Mouse (Mus musculus) cerebellum, postnatal 25 days (tissue): ENCODE measurements around the gene Nr2c2.
"Not testable (repeated sequence)": the region's sequence is repeated elsewhere in the genome, so short reads cannot be mapped to it uniquely, and the experiment has no call there.

ENCODE experiments used
- DNase-seq, 2 experiments: peaks; one replicate each; pipeline ENCODE4 v3.0.0; 2021; ENCODE audit warnings: mixed read lengths in 2 of 2

Nr2c2 gene

DNA sequence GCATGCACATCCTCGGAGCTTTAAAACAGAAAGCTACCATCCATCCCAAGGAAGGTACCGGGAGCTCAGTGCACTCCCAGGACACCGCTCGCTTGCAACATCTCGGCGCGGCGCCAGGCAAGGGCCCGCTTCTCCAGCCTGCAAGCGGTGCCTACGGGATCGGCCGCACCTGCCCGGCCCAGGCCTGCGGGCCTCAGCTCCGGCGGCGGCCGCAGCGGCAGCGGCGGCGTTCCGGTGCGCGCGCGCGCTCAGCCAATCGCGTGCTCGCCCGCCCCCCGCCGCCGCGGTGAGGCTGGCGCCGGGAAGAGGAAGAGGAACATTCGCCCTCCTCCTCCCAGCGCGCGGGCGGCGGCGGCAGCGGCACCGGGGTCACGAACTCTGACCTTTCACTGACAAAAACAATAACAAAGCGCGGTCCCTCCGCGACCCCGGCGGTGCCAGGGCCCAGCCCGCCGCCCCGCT lies at the start of gene Nr2c2:
TSS of gene Nr2c2 (plus strand) at position 261 of the 462 bp plus-strand sequence.
- peak; percentile 91 to 95 for DNase-seq

DNA sequence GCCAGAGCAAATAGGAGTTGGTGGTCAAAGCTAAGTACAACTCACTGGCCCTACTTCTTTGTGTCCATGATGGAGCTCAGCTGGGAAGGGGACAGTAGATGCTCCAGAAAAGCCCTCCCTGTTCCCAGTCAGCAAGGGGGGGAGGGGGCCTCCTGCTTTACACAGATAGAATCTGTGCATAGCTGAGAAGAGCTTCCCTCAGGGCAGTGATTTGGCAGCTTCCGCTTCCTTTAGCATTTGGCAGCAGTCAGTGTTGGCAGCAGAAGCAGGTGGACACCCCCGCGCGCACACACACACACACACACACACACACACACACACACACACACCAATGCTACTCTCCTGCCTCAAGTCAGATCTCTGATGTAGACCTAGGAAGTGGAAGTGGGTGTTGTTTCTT lies 49.1 kb upstream of the Nr2c2 start:
- DNase-seq = peak; percentile 49 to 70

DNA sequence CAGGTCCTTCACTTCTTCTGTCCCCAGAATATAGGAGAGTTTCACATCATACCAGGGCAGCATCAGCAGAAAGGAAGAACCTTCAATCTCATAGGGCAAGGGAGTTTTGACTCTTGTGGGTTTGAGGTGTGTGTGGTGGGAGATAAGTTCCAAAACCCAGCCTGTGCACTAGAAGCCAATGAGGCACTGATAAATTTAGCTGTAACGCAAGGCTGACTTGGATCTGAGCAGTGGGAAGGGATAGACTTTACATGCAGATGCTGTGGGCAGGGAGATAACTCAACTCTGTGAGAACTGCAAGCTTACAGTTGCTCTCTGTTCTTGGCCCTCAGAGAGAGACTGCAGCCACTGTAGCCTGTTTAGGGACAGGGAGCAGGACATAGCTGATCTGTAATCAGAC lies 48.3 kb upstream of the Nr2c2 start:
- DNase-seq = no peak

DNA sequence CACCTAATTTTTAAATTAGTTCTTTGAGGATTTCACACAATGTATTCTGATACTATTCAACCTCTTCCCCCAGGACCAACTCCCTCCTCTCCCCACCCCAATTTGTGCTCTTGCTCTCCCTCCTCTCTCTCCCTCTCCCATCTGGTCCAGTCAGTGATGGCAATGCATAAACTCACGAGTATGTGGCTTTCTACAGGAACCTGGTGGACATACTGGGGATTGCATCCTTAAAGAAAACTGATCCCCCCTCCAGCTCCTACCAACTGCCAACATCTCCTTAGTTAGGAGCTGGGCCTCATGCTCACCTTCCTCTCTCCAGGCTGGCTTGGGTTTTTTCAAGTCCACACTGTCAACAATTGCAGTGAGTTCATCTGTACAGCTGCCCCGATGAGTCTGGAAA lies 33.4 kb upstream of the Nr2c2 start:
- DNase-seq = no peak

DNA sequence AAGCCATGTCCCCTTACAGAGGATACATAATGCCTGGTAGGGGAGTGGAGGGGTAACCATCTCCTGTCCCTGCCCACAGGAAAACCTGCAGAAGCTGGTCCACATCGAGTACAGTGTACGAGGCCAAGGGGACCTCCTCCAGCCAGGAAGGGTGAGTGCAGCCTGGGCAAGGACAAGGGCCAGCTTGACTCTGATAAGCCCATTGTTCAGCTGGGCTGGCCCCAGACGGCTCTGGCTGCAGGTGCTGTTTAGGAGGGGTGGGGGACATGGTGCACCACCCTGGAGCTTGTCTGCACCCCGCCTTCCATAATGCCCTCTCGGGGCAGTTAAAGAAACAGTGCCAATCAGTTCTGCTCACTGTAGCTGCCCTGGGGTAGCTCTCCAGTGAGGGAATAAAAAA lies 29.5 kb upstream of the Nr2c2 start:
- DNase-seq = no peak

DNA sequence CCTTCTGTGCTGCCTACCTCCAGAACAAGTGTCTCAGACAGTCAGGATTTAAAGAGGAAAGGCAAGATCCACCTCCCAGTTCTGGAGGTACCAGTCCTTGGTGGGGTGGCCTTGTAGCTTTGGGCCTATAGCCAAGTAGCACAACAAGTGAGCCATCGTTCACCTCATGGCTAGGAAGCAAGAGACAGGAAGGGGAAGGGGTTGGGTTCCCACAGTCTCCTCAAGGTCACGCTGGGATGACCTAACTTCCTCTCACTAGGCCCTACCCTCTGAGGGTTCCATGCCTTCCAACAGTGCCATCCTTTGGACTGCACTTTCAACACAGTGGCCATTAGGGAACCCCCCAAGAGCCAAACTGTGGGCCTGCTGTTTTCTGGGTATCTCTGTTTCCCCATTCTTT lies 27.7 kb upstream of the Nr2c2 start:
- DNase-seq = no peak

DNA sequence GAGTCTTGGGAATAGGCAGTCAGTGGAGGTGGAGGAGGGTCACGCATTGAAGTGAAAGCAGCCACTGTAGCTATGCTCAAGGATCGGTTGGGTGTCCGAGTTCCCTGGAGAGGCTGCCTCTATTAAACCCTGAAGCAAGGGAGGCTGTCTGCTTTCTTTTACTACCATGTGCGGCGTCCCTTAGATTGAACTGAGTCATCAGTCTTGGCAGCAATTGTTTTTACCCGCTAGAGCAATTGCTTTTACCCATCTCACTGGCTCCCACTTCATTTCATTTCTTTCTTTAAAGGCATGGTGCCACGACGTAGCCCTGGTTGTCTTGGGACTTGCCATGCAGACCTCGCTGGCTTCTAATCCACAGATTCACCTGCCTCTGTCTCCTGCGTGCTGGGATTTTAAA lies 27.1 kb upstream of the Nr2c2 start:
- DNase-seq = no peak

DNA sequence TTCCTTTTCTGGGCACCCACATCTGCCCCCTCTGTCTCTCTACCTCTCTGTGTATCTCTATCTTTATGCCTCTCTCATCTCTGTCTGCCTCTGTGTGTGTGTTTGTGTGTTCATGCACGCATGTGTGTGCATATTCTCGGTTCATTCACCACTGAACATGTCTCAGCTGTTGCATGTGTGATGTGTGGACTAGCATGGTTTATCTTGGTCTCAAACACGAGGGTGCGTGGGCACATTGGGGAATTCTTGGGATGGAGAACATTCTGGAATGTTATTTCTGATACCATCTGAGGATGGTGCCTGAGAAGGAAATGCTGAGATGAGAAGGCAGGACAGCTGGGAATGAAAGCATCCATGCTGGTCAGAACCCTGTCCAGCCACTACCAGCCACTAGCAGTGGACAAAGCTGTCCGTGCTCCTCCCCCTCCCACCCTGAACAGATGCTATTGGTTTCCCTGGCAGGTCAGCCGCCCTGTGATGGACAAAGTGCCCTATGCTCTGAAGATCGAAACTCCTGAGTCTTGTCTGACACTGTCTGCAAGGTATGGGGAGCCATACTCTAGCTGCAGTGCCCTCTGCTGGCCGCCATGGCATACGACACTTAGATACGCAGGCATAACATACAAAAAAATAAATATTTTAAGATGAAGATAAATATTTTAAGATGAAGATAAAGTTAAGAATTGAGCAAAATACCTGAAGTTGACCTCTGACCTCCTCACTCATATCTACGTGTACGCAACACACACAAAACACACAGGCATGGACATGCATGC lies 25.3 kb upstream of the Nr2c2 start:
- DNase-seq = peak; percentile 60 to 76

DNA sequence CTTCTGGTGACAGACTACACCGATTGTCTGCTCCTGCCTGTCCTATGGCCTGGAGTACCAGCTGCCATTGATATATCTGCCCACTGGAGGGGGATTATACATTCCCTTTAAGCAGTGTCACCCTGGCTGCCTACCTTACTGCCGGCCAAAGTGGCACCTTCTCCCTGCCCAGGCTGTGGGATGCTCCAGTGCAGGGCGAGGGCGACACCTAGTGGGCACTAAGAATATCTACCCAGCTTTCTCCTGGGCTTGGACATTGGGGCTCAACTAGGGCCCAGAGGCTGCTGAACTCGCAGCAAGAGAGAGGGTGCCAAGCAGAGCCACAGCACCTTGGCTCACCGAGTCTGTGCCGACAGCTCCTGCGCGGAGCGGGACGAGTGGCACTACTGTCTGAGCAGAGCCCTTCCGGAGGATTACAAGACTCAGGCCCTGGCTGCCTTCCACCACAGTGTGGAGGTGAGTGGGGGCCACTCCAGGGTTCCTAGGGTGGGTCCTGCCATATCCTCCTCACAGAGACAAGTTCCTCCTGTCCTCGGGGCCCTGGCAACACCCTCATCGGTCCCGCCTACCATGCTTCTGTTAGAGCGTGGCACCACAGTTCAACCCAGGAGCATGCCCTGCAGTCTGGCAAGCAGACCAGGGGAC lies 23.9 kb upstream of the Nr2c2 start:
- peak; percentile 79 to 87 for DNase-seq

DNA sequence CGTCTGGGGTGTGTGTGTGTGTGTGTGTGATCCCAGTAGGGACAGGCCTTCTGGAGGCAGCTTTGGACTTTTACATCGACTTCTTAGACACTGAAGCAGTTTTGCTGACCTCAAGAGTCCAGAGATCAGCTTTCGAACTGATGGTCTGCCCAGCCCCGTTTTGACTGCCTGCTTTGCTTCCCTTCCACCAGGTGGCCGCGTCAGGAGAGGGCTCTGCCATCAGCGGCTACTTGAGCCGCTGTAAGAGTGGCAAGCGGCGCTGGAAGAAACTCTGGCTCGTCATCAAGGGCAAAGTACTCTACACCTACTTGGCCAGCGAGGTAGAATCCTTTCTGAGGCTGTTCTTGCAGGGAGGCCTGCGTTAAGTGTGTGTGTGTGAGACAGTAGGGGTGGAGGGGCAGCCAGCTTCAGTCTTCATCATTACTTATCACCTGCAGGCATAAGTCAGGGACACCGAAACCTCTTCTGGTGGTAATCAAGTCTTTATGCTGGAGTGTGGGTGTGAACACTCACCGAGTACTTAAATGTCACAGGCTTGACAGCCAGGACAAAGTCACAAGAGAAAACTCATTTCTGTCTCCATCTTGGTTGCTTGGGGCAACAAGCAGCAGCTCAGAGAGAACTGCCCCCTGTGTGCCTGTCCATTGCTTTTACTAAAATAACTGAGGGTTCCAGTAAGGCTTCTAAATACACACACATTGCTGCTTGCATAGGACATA lies 19.9 kb upstream of the Nr2c2 start:
- DNase-seq = no peak

DNA sequence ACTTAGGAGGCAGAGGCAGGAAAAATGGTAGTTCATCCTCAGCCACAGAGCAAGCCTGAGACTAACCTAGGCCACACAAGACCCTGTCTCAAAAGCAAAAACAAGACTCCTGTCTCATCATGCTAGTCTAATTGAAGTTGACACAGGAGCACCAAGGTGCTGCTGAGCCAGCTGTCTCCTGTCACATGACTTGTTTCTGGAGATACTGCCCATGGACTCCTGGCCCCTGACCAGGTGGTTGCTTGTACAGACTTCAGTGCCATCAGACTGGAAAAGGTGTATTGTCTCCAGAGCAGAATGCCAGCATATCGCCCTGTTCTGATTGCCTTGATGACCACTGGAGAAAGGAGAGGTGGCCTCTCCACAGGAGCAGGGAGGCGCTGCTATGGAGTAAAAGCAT lies 10.5 kb upstream of the Nr2c2 start:
- DNase-seq = no peak

DNA sequence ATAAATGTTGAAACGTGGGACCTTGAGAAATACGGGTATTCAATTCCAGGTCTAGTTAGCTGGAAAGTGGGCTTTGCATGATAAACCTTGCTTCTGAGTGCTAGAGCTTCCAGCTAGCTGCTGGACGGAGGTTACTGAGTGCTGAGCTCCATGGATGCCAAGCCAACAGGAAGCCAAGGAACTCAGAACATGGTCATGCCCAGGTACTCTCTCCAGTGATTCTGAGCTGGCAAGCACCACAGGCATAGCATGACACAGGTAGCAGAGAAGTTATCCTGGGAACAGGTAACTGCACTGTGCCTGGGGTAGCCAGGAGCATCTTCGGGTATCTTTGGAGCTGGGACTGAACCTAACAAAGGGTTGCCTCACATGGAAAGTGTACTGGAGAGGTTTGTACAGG lies 8.4 kb upstream of the Nr2c2 start:
- DNase-seq = no peak

DNA sequence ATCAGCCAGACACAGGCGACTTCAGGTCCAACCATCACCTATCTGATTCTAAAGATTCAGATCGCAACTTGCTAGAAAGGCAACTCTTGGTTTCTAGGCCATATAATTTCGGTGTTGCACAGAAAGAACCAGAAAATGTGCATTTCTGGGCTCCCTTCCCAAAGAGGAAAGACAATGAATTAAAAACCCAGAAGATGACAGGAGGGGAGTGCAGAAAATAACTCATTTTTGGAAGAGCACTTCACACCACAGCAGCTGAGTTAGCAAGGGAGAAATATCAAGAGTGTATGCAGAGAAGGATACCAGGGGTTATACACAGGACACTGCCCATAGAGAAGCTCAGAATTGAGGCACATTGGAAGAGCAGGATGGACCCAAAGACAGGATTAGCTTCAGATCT lies 6.3 kb upstream of the Nr2c2 start:
- DNase-seq = no peak

DNA sequence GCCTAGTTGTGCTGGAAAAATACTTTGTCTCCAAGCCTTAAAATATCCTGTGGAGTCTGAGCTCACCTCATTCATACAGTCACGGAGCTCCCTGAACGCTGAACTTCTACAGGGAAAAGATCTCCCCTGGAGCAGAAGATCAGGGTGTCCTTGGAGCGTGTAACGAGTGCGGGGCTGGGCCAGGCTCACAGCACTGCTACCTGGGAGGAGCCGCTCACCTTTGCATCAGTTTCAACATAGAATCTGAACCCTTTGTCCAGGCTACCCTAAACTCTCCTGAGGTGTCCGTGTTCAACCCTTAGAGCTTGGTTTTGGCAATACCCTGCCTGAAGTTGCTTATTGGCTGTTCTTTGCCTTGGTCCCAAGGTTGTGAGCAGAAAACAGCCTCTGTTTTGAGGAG lies 2.0 kb upstream of the Nr2c2 start:
- not testable (repeated sequence) for DNase-seq

DNA sequence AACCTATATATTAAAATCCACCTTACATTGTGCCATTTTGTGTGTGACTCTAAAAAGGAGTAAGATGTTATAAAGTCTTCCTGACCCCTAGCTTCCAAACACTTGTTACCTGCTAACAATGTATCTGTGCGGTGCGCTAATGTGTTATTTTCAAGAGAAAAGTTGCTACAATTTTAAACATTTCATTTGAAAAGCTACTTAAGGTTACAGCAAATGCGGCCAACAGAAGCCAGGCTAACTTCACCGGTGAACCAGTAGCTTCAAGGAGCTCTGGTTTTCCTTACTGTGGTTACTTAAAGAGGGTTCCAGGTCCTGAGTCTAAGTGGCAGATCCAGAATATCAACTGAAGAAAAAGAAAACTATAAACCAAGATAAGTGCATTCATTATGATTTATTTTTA lies 1.2 kb upstream of the Nr2c2 start:
- no peak for DNase-seq

DNA sequence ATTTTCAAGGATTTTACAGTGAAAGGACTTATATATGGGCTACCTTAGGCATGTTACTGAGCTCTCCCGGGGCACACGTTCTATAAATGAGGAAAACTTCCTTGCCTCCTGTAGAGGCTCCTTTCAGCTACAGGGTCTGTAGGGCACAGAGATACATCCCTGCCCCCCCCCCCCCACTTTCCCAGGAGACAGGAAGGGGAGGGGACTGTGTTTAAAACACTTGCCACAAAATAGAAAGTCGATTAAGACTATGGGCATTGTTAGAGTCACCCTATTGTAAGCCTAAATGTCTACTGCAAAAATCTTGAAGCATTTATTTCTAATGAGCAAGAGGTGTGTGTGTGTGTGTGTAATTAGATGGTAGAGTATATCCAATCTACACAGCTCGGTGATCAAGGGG lies 693 bp upstream of the Nr2c2 start:
- DNase-seq = no peak

DNA sequence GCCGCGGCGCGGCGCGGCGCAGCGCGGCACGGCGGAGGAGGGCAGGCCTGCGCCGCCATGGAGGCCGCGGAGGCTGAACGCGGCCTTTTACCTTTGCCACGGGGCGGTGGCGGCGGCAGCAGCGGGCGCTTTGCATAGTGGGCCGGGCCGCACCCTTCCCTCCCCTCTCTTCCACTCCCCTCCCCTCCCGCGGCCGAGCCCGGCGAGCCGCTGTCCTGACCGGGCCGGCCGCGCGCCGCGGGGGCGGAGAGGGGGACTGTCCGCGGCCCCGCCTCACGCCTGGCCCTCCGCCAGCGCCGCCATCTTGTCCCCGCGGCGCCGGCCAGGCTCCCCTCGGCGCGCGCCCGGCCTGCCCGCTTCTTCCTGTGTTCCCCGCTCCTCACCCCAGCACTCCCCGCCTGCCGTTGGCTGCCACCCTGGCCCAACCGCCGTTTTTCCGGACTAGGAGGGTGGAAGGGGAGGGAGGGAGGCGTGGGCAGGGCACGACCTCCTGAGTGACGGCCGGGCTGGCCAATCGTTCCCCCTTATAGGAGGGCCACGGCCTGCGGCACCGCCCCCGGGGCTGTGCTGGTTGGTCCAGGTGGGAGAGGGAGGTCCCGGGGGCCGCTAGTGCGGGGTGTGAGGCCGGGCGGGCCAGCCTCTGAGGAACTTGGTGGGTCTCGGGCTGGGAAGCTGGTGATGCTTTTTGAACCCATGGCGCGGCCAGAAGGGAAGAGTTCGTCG lies 738 bp downstream of the Nr2c2 start:
- peak; percentile 100 for DNase-seq

DNA sequence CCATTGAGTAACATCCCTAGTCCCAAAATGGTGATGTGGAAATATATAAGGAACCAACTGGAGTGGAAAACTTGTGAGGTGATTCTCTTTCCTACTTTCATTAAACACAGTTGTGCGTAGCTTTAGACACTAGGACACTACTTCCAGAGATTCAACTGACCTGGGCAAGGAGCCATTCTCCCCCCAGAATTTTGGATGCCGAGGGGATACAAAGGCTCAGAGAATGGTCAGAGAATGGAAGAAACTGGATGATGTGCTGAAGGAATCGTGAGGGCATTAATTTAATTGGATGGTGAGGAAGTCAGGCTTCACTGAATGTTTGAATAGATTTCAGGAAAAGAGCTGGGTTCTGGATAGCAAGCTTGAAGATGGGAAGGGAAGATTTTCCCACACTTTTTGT lies 1.5 kb downstream of the Nr2c2 start:
- DNase-seq = peak in 1 of 2 experiments; percentile 28

DNA sequence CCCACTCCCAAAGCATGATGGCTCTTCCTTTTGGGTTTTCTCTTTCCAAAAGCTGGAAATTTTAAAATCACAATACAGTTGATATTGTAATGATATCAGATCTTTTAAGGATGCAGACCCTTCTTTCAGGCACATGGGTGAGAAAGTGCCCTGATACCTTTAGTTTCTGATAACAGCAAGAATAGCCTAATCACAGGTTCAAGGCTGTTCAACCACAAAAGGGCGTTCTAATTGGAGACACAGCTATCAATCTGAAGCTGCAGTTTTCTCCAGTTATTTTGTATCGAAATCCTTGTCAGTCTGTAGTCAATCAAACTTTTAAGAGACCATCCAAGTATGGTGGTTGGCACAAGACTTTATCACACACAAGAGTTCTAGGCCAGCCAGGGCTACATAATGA lies 2.7 kb downstream of the Nr2c2 start:
- no peak for DNase-seq

DNA sequence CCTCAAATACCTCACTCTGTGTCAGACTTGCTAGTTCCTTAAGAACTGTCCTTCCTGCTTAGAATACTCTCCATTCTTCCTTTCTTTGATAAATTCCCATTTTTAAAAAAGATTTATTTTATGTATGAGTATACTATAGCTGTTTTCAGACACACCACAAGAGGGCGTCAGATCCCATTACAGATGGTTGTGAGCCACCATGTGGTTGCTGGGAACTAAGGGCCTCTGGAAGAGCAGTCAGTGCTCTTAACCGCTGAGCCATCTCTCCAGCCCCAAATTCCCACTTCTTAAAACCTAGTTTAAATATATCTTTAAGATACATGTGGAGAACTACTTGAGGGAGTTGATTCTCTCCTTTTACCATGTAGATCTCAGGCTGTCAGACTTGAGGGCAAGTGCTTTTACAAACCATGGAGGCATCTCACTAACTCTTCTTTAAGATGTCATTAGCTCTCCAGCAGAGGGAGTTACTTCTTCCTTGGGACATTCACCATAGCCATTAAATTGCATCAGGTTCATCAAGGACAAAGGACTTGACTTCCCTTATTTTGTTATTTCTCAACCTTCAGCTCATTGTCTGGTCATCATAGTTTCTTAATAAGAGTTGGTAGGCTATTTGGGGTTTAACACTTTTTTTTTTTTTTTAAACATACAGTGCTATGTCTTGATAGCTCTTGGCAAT lies 9.6 kb downstream of the Nr2c2 start:
- DNase-seq = no peak

DNA sequence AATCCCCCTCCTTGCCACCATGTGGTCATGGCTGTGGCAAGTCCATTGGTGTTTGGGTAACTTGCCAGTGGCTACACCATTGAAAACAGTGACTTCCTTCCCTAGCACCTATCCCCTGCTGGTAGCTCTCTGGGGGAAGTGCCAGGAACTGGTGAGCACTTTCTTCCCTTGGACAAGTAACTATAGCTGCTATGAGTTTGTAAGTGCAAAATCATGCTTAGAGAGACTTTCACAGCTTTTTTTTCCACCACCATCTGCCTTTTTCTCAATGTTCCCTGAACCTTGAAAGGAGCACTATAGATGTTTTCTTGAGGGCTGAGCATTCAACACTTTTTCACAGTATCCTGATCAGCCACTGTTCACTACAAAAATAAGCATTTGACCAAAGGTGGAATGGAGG lies 33.4 kb downstream of the Nr2c2 start:
- no peak for DNase-seq

DNA sequence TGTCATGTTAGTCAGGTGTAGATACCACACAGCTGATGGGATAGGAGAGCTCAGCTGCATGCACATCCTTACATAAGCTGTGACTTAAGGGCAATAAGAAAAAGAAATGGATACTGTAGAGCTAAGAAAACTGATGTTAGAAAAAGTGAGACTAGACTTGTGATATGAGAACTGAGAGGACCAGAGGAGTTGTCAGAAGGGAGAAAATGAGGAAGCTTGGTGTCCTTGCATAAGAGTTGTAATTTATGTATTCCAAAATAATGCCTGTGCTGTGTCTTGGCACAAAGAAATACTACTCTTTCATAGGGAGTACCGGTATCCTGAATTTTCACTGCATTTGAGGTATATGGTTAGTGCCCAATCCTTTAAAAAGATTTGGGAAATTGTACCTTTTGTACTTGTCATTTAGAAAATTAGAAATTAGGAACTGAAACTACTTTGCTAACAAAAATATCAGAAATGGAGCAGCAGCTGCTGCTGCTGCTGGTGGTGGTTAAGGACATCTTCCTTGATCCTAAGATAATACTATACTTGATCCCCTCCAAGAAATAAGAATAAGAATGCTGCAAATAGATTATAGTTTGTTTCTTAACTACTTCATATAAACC lies 35.8 kb downstream of the Nr2c2 start:
- DNase-seq = no peak
